Comparison of ENCODE assay signal across 25 mouse cellular contexts in genomic region chr6:51240039-51240438, GRCm38 (mm10).
DNase-seq lines count a peak whose midpoint lies in the region; ATAC-seq lines count a peak whose summit lies in the region.
"Had no signal": no experiment of that assay in that cellular context is flagged by ENCODE, and none has a peak within 500 bp of the region (broad histone marks: within the 10 kb centered on the region; RNA-seq: fewer than 3 reads in every experiment).

No protein-coding gene starts in this region.

- DNase-seq in embryo, embryonic 10.5 days (ENCODE audit: low spot score) = peak; percentile 33
- DNase-seq in embryo, embryonic 10 days (ENCODE audit: low spot score) = no peak
- peak; percentile 61 for DNase-seq in heart, embryonic 10.5 days (ENCODE audit: low spot score)
- DNase-seq in heart, postnatal 10 days = no peak
- no peak for DNase-seq in lung, adult 18-20 months
- peak; percentile 5 to 11 for DNase-seq in right cerebral cortex, postnatal 10 days (ENCODE audit: low spot score in 2 of 2)
- DNase-seq in right cerebral cortex, postnatal 36 days (ENCODE audit: low spot score in 2 of 2) = no peak
- DNase-seq: adrenal gland, adult 8-10 months; adrenal gland, postnatal 25 days; cerebellum, adult 11-12 months; cerebellum, adult 8-10 months; cerebellum, postnatal 10 days; cerebellum, postnatal 36 days; gastrocnemius, postnatal 10 days; gastrocnemius, postnatal 36 days; heart, postnatal 14 days had no signal

- ATAC-seq in lung, embryonic 16.5 days (ENCODE audit: low read depth) = peak; percentile 41; the same call in 1 of the 2 replicates
- ATAC-seq: activated CD4-positive, CD25-positive, alpha-beta regulatory T cell, adult 4 months; forebrain, embryonic 13.5 days; forebrain, embryonic 16.5 days had no signal

- H3K27ac ChIP-seq in heart, embryonic 10.5 days = no peak overlapping the region
- H3K27ac ChIP-seq in lung, embryonic 16.5 days (ENCODE audit: low read length) = no peak overlapping the region
- H3K27ac ChIP-seq: forebrain, embryonic 10.5 days; forebrain, embryonic 13.5 days; heart, embryonic 15.5 days; hindbrain, embryonic 12.5 days; hindbrain, embryonic 15.5 days had no signal

- no peak overlapping the region for H3K9ac ChIP-seq in lung, embryonic 16.5 days (ENCODE audit: low read length)
- H3K9ac ChIP-seq: forebrain, embryonic 13.5 days; heart, embryonic 12.5 days; heart, embryonic 15.5 days; hindbrain, embryonic 12.5 days; hindbrain, embryonic 15.5 days had no signal

- intact Hi-C loops in heart, postnatal 10 days (cut with DNase I) = no loop called here

- no peak overlapping the region for H3K4me2 ChIP-seq in lung, embryonic 16.5 days (ENCODE audit: low read depth, low read length)
- H3K4me2 ChIP-seq: forebrain, embryonic 13.5 days; heart, embryonic 12.5 days; heart, embryonic 15.5 days; hindbrain, embryonic 12.5 days; hindbrain, embryonic 15.5 days had no signal

- WGBS in heart, embryonic 10.5 days = 75% methylated on average over 3 of the region's 3 CpGs
- WGBS in lung, embryonic 16.5 days = 67% methylated on average over 3 of the region's 3 CpGs

- no peak overlapping the region for H3K4me3 ChIP-seq in heart, embryonic 10.5 days
- H3K4me3 ChIP-seq in lung, embryonic 16.5 days (ENCODE audit: low read length) = no peak overlapping the region
- H3K4me3 ChIP-seq: forebrain, embryonic 10.5 days; forebrain, embryonic 13.5 days; heart, embryonic 12.5 days; heart, embryonic 15.5 days; hindbrain, embryonic 12.5 days; hindbrain, embryonic 15.5 days had no signal

- H3K9me3 ChIP-seq in heart, embryonic 10.5 days = no peaks in the 10 kb centered on the region
- H3K9me3 ChIP-seq in lung, embryonic 16.5 days (ENCODE audit: control insufficient read depth, low read length) = peaks cover 6% of the 10 kb centered on the region; the same call in 1 of the 2 replicates
- H3K9me3 ChIP-seq: heart, embryonic 15.5 days had no signal

- no peaks in the 10 kb centered on the region for H3K36me3 ChIP-seq in heart, embryonic 10.5 days
- H3K36me3 ChIP-seq in lung, embryonic 16.5 days (ENCODE audit: control insufficient read depth, insufficient read depth, low read length) = no peaks in the 10 kb centered on the region
- H3K36me3 ChIP-seq: forebrain, embryonic 10.5 days; heart, embryonic 12.5 days; heart, embryonic 15.5 days; hindbrain, embryonic 12.5 days; hindbrain, embryonic 15.5 days had no signal

- peaks cover 7% of the 10 kb centered on the region; the same call in 1 of the 2 replicates for H3K4me1 ChIP-seq in heart, embryonic 10.5 days
- H3K4me1 ChIP-seq in lung, embryonic 16.5 days (replicated peaks; ENCODE audit: control insufficient read depth, insufficient read depth, low read length) = no peaks in the 10 kb centered on the region
- H3K4me1 ChIP-seq: forebrain, embryonic 10.5 days; forebrain, embryonic 13.5 days; heart, embryonic 15.5 days; hindbrain, embryonic 12.5 days; hindbrain, embryonic 15.5 days had no signal

- H3K27me3 ChIP-seq in heart, embryonic 10.5 days (ENCODE audit: insufficient read depth, poor library complexity, severe bottlenecking) = no peaks in the 10 kb centered on the region
- H3K27me3 ChIP-seq in lung, embryonic 16.5 days (ENCODE audit: control insufficient read depth, insufficient read depth, low read depth, low read length) = no peaks in the 10 kb centered on the region
- H3K27me3 ChIP-seq: forebrain, embryonic 13.5 days; heart, embryonic 12.5 days; heart, embryonic 15.5 days; hindbrain, embryonic 12.5 days; hindbrain, embryonic 15.5 days had no signal

Comparison
In these comparisons a context has a peak if more than half of its experiments do, and no peak if none do; other contexts are left out.
1. DNase-seq: peak in embryo, embryonic 10.5 days (single experiment), heart, embryonic 10.5 days (single experiment) and right cerebral cortex, postnatal 10 days (2 of 2); none in embryo, embryonic 10 days (single experiment), heart, postnatal 10 days (0 of 2), lung, adult 18-20 months (0 of 2) and right cerebral cortex, postnatal 36 days (0 of 2).